Mouse (Mus musculus) embryo, embryonic 11 days (tissue): ENCODE results near the gene Wdr90.
"Not testable (repeated sequence)": the region's sequence is repeated elsewhere in the genome, so short reads cannot be mapped to it uniquely, and the experiment has no call there.

Experiments used
- DNase-seq: peaks from one replicate; pipeline ENCODE4 v3.0.0-alpha.2; 2015

Wdr90 gene

GRCm38 (mm10) chr17:25828712-25829557, 32.4 kb downstream of the Wdr90 start, which contains the start of gene Jmjd8:
Gene Jmjd8, plus strand, starts transcription at chr17:25828867.
- peak; percentile 91 for DNase-seq

DNA sequence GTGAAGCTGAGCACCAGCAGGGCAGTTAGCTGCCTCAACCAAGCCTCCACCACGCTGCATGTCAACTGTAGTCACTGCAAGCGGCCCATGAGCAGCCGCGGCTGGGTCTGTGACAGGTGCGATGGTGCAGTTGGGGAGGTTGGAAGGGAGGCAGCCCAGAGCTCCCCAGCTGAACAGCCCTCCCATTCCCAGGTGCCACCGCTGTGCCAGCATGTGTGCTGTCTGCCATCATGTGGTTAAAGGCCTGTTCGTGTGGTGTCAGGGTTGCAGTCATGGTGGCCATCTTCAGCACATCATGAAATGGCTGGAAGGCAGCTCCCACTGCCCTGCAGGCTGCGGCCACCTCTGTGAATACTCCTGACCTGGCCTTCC, 33.1 kb downstream of the Wdr90 start:
- no peak for DNase-seq

- DNase-seq, result no peak
These were observed 33.6 kb downstream of the Wdr90 start for GRCm38 (mm10) chr17:25827546-25828222.

GRCm38 (mm10) chr17:25827011-25827410, 34.3 kb downstream of the Wdr90 start:
- DNase-seq, result no peak

DNA sequence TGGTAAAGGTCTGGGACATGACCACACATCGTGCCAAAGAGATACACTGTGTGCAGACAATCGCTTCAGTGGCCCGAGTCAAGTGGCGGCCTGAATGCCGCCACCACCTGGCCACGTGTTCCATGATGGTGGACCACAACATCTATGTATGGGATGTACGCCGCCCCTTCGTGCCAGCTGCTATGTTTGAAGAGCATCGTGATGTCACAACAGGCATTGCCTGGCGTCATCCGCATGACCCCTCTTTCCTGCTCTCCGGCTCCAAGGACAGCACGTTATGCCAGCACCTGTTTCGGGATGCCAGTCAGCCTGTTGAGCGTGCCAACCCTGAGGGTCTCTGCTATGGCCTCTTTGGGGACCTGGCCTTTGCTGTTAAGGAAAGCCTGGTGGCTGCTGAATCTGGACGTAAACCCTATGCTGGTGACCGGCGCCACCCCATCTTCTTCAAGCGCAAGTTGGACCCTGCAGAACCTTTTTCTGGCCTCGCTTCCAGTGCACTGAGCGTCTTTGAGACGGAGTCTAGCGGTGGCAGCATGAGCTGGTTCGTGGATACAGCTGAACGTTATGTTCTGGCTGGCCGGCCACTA, 35.2 kb downstream of the Wdr90 start:
- DNase-seq, result no peak

DNA sequence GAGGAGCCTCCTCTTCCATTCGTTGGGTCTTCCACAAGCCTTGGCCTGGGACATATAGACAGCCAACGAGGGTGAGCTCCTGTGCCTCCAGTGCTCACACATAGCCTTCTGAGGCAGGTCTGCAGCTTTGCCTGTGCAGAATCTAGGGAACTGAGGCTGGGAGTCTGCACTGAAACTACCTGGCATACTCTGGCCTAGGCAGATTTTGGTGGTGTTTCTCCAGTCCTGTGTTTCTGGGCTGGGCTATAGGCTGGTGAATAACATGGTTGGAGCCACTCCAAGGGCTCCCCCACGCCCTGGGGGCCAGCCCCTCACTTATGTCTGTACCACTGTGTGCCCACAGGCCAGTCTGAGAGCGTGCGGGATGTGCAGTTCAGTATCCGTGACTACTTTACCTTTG, 36.0 kb downstream of the Wdr90 start:
- DNase-seq, result no peak

- DNase-seq, result no peak
These were observed 36.7 kb downstream of the Wdr90 start for GRCm38 (mm10) chr17:25824362-25825142.

DNA sequence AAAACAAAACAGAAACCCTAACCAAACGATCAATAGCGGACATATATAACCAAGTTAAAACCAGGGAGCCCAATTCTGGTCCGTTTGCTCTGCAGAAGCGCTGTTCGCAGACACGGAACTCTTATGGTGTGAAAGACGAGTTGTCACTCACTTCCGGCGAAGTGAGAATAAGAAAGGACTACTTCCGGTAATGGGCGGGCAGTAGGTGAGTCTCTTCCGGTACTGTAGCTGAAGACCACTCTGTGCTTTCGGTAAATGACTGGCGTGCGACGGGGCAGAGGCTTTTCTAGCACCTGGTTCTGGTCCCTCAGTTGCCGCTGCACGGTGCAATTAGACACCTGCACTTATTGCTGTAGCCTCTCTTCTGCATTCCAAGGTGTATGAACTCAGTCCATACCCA, 37.8 kb downstream of the Wdr90 start, which contains the start of gene Wdr24:
Gene Wdr24 (plus strand): TSS at position 176 of the 400 bp plus-strand sequence.
- DNase-seq, result peak; percentile 93

DNA sequence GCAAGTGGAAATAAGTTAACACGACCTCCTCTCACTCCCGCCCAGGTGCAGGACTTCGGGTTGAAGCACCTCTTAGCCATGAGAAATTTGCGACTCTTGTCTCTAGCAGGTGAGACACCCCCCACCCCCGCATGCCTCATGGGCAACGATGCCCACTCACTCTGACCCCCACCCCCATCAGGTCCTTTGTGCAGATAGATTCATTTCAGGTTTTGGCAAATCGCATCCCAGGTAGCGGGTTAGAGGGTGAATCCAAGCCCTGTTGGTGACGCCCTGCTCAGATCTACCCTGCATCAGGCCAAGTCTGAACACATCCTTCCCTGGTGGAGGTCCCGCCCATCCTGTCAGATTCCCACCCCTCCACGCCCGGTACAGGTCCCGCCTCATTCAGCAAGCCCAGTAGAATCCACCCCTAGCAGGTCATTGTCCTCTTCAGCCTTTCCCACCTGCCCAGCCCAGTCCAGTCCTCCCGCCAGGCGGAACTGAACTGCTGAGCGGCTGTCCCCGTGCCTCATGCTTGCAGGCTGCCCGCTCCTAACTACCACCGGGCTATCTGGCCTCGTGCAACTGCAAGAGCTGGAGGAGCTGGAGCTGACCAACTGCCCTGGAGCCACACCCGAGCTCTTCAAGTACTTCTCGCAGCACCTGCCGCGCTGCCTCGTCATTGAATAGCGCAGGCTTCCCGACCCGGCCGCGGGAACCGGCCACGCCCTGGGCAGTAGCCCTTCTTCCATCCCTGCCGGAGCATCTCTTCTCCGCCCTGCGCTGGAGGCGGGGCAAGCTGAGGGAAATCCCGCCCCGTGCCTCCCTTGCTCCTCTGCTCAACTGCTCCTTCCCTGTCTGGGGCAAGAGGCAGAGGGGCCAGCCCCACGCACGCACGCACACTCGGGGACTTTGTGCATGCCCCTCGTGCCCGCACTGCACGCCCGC, 42.2 kb downstream of the Wdr90 start:
- DNase-seq, result peak; percentile 46

DNA sequence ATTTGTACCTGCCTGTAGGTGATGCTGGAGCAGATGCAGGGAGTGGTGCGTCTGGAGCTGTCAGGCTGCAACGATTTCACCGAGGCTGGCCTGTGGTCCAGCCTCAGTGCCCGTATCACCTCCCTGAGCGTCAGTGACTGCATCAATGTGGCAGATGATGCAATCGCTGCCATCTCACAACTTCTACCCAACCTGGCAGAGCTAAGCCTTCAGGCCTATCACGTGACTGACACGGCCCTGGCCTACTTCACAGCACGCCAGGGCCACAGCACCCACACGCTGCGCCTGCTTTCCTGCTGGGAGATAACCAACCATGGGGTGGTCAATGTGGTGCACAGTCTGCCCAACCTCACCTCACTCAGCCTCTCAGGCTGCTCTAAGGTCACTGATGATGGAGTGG, 43.6 kb downstream of the Wdr90 start:
- DNase-seq, result no peak

GRCm38 (mm10) chr17:25813471-25813870, 47.8 kb downstream of the Wdr90 start:
- DNase-seq, result peak; percentile 91

- DNase-seq, result no peak
These were observed 50.4 kb downstream of the Wdr90 start for GRCm38 (mm10) chr17:25810890-25811289.

- DNase-seq, result no peak
These were observed 51.5 kb downstream of the Wdr90 start for GRCm38 (mm10) chr17:25809606-25810340.

DNA sequence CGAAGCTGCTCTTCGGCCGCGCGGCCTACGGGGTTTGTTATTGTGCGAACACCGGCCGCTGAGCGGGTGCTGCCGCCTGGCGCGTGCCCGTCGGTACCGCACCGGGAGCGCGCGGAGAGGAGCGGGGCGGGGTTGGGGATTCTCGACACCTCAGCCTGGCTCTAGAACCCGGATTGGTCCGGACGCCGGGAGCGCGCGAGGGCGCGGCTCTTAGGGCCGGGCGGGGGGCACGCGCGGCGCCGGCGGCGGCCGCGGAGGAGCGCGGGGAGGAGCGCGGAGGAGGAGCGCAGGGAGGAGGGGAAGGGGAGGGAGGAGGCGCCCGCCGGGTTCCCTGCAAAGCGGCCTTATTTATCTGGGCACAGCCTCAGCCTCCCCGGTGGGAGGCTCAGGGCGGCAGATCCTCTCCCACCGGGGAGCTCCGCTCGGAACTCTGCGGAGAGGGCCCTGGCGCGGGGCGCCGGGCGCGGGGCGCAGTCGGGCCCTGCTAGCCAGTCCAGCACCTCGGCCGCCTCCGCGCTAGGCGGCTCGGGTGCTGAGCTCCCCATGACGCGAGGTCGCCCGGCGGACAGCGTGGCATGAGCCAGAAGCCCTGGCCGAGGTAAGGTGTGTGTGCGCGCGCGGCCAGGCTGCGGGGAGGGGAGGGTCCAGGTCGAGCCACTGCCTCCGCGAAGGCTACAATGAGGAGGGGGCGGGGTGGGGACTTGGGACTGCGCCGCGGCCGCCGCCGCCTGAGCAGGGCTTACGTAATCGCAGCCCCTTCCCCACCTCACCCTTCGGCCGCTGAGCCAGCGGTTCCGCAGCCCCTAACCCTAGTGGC, 52.3 kb downstream of the Wdr90 start, which contains the start of gene Fbxl16:
Gene Fbxl16 (plus strand): TSS at position 297 of the 817 bp plus-strand sequence.
- peak; percentile 94 for DNase-seq

- no peak for DNase-seq
These were observed 53.3 kb downstream of the Wdr90 start for GRCm38 (mm10) chr17:25808028-25808427.

- DNase-seq, result not testable (repeated sequence)
These were observed 53.8 kb downstream of the Wdr90 start for GRCm38 (mm10) chr17:25807452-25807851.

DNA sequence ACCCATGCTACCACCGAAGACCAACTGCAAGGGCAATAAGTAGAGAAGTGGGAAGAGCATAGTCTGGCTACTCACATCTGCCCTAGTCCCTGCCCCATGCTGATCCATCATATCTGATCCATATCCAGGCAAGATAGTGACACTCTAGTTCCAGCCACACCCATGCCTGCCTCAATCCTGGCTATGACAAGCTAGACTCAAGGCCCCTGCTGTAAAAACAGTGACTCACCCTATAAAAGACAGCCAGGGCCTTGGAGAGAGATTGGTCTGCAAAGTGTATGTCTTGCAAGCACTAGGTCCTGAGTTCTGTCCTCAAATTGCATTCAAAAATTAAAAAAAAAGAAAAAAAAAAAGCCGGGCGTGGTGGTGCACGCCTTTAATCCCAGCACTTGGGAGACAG, 54.8 kb downstream of the Wdr90 start:
- no peak for DNase-seq

- peak; percentile 88 for DNase-seq
These were observed 58.3 kb downstream of the Wdr90 start for GRCm38 (mm10) chr17:25802825-25803517.

GRCm38 (mm10) chr17:25801029-25801428, 60.3 kb downstream of the Wdr90 start:
- DNase-seq, result peak; percentile 85
